In the genomic region with DNA sequence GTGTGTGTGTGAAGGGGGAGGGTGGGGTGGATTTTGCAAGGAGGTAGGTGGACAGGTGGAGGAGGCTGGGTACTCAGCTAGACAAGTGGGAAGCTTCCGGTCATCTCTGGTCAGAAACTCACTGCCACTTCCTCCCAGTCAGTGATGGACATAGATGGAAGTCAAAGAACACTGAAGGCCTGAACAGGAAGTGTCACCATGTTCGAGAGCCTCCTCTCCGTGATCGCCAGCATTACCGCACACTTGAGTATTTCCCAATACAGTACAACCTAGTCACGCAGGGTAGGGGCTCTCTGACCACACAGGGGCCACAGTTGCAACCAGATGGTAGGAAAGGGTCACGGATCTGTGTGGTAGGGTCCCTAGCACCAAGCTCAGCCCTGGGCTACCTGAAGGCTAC, we compare ENCODE assay signal across 12 mouse cellular contexts.
A peak's percentile ranks its signal among the peaks of the same experiment; 100 is the strongest.
DNase-seq lines count a peak whose midpoint lies in the region; ATAC-seq lines count a peak whose summit lies in the region.
"Had no signal": no experiment of that assay in that cellular context is flagged by ENCODE, and none has a peak within 500 bp of the region (broad histone marks: within the 10 kb centered on the region; RNA-seq: fewer than 3 reads in every experiment).

No protein-coding gene starts in this region.

- H3K27ac ChIP-seq in heart, embryonic 12.5 days (ENCODE audit: poor library complexity, severe bottlenecking), result peak overlapping the region; percentile 60; the same call in 1 of the 2 replicates
- H3K27ac ChIP-seq in kidney, embryonic 16.5 days (ENCODE audit: low read length), result peak overlapping the region; percentile 20; the same call in 1 of the 2 replicates
- H3K27ac ChIP-seq in limb, embryonic 12.5 days, result peak overlapping the region; percentile 85
- H3K27ac ChIP-seq: midbrain, embryonic 10.5 days had no signal

- ATAC-seq in heart, embryonic 12.5 days (ENCODE audit: insufficient number of reproducible peaks, low FRiP score), result no peak
- ATAC-seq in kidney, embryonic 16.5 days (ENCODE audit: low FRiP score, low TSS enrichment), result no peak
- ATAC-seq in limb, embryonic 12.5 days (ENCODE audit: insufficient number of reproducible peaks, insufficient read depth, low FRiP score, low TSS enrichment, low read depth), result no peak

- DNase-seq in heart, adult 9 months (ENCODE audit: low spot score in 2 of 2), result no peak
- DNase-seq in kidney, postnatal 36 days, result no peak
- DNase-seq in 3T3-L1 (ENCODE audit: low read depth, low spot score), result peak; percentile 24
- DNase-seq in left cerebral cortex, adult 18-20 months (ENCODE audit: low spot score in 2 of 2), result no peak
- DNase-seq: layer of hippocampus, postnatal 36 days; thymus, postnatal 14 days had no signal

- no peak overlapping the region for H3K4me3 ChIP-seq in heart, embryonic 12.5 days
- no peak overlapping the region for H3K4me3 ChIP-seq in kidney, embryonic 16.5 days (ENCODE audit: low read length)
- no peak overlapping the region for H3K4me3 ChIP-seq in limb, embryonic 12.5 days (replicated peaks)
- H3K4me3 ChIP-seq: erythroblast, embryonic 14.5 days; liver, embryonic 15.5 days; midbrain, embryonic 10.5 days had no signal

- H3K9me3 ChIP-seq in heart, embryonic 12.5 days (replicated peaks), result no peaks in the 10 kb centered on the region; the same call in 1 of the 2 replicates
- H3K9me3 ChIP-seq in kidney, embryonic 16.5 days (ENCODE audit: low read length), result no peaks in the 10 kb centered on the region
- no peaks in the 10 kb centered on the region for H3K9me3 ChIP-seq in limb, embryonic 12.5 days
- H3K9me3 ChIP-seq: liver, embryonic 15.5 days; midbrain, embryonic 10.5 days had no signal

- no peak overlapping the region for H3K9ac ChIP-seq in heart, embryonic 12.5 days
- no peak overlapping the region for H3K9ac ChIP-seq in kidney, embryonic 16.5 days (replicated peaks; ENCODE audit: low read length)
- no peak overlapping the region for H3K9ac ChIP-seq in limb, embryonic 12.5 days (replicated peaks)
- H3K9ac ChIP-seq: liver, embryonic 15.5 days had no signal

- H3K36me3 ChIP-seq in heart, embryonic 12.5 days, result no peaks in the 10 kb centered on the region
- no peaks in the 10 kb centered on the region for H3K36me3 ChIP-seq in kidney, embryonic 16.5 days (ENCODE audit: insufficient read depth, low read length)
- H3K36me3 ChIP-seq in limb, embryonic 12.5 days, result no peaks in the 10 kb centered on the region
- H3K36me3 ChIP-seq: liver, embryonic 15.5 days; midbrain, embryonic 10.5 days had no signal

- H3K4me2 ChIP-seq in heart, embryonic 12.5 days, result no peak overlapping the region
- H3K4me2 ChIP-seq in kidney, embryonic 16.5 days (replicated peaks; ENCODE audit: low read depth, low read length), result no peak overlapping the region
- no peak overlapping the region for H3K4me2 ChIP-seq in limb, embryonic 12.5 days
- H3K4me2 ChIP-seq: liver, embryonic 15.5 days had no signal

- 86% methylated on average over 7 of the region's 7 CpGs for WGBS in heart, embryonic 12.5 days
- WGBS in kidney, embryonic 16.5 days, result 84% methylated on average over 7 of the region's 7 CpGs
- WGBS in limb, embryonic 12.5 days, result 91% methylated on average over 7 of the region's 7 CpGs

- peaks cover 27% of the 10 kb centered on the region for H3K4me1 ChIP-seq in heart, embryonic 12.5 days (replicated peaks)
- H3K4me1 ChIP-seq in kidney, embryonic 16.5 days (ENCODE audit: insufficient read depth, low read length), result peaks cover 32% of the 10 kb centered on the region
- H3K4me1 ChIP-seq in limb, embryonic 12.5 days (replicated peaks), result peaks cover 32% of the 10 kb centered on the region

- H3K27me3 ChIP-seq in heart, embryonic 12.5 days (replicated peaks), result no peaks in the 10 kb centered on the region
- no peaks in the 10 kb centered on the region; the same call in 1 of the 2 replicates for H3K27me3 ChIP-seq in kidney, embryonic 16.5 days (ENCODE audit: insufficient read depth, low read length)
- peaks cover 3% of the 10 kb centered on the region; the same call in 1 of the 2 replicates for H3K27me3 ChIP-seq in limb, embryonic 12.5 days
- H3K27me3 ChIP-seq: liver, embryonic 15.5 days had no signal

Comparison
In these comparisons a context has a peak if more than half of its experiments do, and no peak if none do; other contexts are left out.
1. H3K27ac ChIP-seq: peak in every context shown above with its lines; median percentile 85 in limb, embryonic 12.5 days; 60 in heart, embryonic 12.5 days; 20 in kidney, embryonic 16.5 days.